Mouse (Mus musculus) liver, embryonic 13.5 days (tissue): ENCODE data around the gene Gadl1. TPM values are rescaled to one million over a fixed set of nuclear protein-coding genes. Genes with fewer than 3 reads are reported as not detected.

Experiments used
- ATAC-seq: fragments of 200-750 bp; cut with Nextera tagmentation; 2 replicates; pipeline ENCODE4 v1.8.0; 2017; ENCODE audit warnings: low read depth, mild to moderate bottlenecking, moderate number of reproducible peaks, moderate library complexity
- DNase-seq: peaks from one replicate; pipeline ENCODE4 v3.0.0; 2022
- H3K27ac ChIP-seq: fragments of 300-500 bp; sonication (generic); 2 replicates; pipeline ENCODE4 v1.5.1; 2015; ENCODE audit warnings: moderate library complexity, mild to moderate bottlenecking, inconsistent platforms
- H3K27me3 ChIP-seq: fragments of 300-500 bp; sonication (generic); 2 replicates; pipeline ENCODE4 v1.6.1; 2015; ENCODE audit warnings: mild to moderate bottlenecking, inconsistent platforms
- H3K36me3 ChIP-seq: fragments of 300-500 bp; sonication (generic); 2 replicates; pipeline ENCODE4 v1.6.1; 2015; ENCODE audit warnings: mild to moderate bottlenecking, inconsistent platforms
- H3K4me1 ChIP-seq: fragments of 300-500 bp; sonication (generic); replicated peaks from 2 replicates; pipeline ENCODE4 v1.6.1; 2015; ENCODE audit warnings: inconsistent platforms
- H3K4me2 ChIP-seq: fragments of 300-500 bp; sonication (generic); 2 replicates; pipeline ENCODE4 v1.6.1; 2015; ENCODE audit warnings: inconsistent platforms, mild to moderate bottlenecking, moderate library complexity
- H3K4me3 ChIP-seq: fragments of 300-500 bp; sonication (generic); replicated peaks from 2 replicates; pipeline ENCODE4 v1.5.1; 2015; ENCODE audit warnings: mild to moderate bottlenecking, inconsistent platforms
- H3K9ac ChIP-seq: fragments of 300-500 bp; sonication (generic); 2 replicates; pipeline ENCODE4 v1.6.1; 2015; ENCODE audit warnings: mild to moderate bottlenecking, inconsistent platforms
- H3K9me3 ChIP-seq: fragments of 300-500 bp; sonication (generic); replicated peaks from 2 replicates; pipeline ENCODE4 v1.6.1; 2016; ENCODE audit warnings: inconsistent platforms
- WGBS: fragments of 180-500 bp; shearing (Covaris S2); methylation state at CpG from one replicate; pipeline ENCODE4 v1.1.7; 2015; ENCODE audit not compliant: insufficient replicate concordance; 5-methylcytosine and 5-hydroxymethylcytosine counted together
- polyA plus RNA-seq: library from polyadenylated mRNA; unstranded; fragments of >200 nt; fragmentation: Nextera tagmentation; extraction: Ambion mirVana; gene quantifications from 2 replicates; pipeline ENCODE4 v1.2.1, GENCODE M21; 2015

Gene Gadl1
- polyA plus RNA-seq, 1 experiment from 2014 or later = 0.39 TPM

DNA sequence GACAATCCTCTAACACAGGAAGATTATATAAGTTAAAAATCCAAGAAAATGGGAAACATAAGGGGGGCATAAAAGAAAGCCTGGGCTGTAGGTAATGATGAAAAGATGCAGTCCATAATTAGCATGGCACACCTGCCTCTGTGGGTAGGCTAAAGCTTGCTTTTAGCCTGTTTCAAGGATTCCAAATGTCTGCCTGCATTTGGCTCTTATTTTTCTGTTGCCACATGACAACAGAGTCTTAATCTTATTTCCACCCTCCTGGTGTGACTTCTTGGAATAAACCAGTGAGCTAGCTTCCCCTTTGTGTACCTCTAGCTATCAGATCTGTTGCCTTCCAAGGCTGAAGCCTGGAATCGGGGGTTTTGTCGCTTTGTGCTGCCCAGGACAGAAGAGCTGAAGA, 69.2 kb downstream of the Gadl1 start:
- DNase-seq (no peak), ATAC-seq (no peak)
- 51% methylated on average over 2 of the region's 2 CpGs for WGBS
- Histone ChIP-seq H3K27me3 (no peaks in the 10 kb centered on the region), H3K4me2 (no peak overlapping the region), H3K27ac (no peak overlapping the region), H3K9me3 (0 out of 2 replicates have a peak, but pooled peaks cover 2% of the 10 kb centered on the region), H3K4me3 (no peak overlapping the region), H3K4me1 (no peaks in the 10 kb centered on the region), H3K36me3 (no peaks in the 10 kb centered on the region), H3K9ac (no peak overlapping the region)

DNA sequence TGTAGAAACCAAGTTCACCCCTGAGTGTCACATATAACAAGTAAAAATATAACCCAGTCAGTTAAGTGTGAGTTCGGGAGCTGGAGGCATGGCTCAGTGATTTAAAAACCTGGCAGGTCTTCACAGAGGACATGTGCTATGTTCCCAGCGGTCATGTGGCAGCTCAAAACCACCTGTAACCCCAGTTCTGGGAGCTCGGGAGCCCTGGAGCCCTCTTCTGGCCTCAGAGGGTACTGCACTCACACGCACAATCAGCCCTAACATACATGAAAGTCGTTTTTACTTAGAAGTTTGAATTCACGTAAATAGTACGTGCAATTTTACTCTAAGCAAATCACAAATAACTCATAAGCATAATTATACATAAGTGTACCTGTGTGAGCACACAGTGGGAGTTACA, 81.4 kb downstream of the Gadl1 start:
- no peak overlapping the region for H3K4me3 ChIP-seq
- no peaks in the 10 kb centered on the region for H3K36me3 ChIP-seq
- ATAC-seq = no peak
- no peak overlapping the region for H3K9ac ChIP-seq
- no peak overlapping the region for H3K27ac ChIP-seq
- H3K27me3 ChIP-seq = no peaks in the 10 kb centered on the region
- no peaks in the 10 kb centered on the region for H3K9me3 ChIP-seq
- DNase-seq = no peak
- WGBS = 66% methylated on average over 7 of the region's 7 CpGs
- H3K4me1 ChIP-seq = no peaks in the 10 kb centered on the region
- no peak overlapping the region for H3K4me2 ChIP-seq

DNA sequence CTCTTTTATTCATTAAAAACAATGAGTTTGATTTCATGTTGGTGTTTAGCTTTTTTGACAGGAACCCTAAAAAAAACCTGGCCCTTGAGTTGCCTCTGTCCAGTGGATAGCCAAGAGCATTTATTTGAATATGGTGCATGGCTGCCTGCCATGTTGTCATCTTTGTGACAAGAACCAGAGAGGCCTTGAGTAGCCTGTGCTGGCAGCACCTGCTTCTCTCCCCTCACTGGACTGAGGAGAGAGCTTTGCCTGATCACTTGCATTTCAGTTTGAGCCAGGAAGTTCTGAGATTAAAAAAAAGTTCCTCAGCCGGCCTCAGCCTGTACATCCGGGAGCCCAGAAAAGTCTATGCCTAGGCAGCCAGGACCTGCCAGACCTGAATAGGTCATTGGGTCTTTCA, 85.5 kb downstream of the Gadl1 start:
- H3K9me3 ChIP-seq = no peaks in the 10 kb centered on the region
- H3K4me1 ChIP-seq = no peaks in the 10 kb centered on the region
- WGBS = 47% methylated on average over 2 of the region's 2 CpGs
- H3K4me3 ChIP-seq = no peak overlapping the region
- H3K4me2 ChIP-seq = no peak overlapping the region
- H3K27ac ChIP-seq = no peak overlapping the region
- H3K36me3 ChIP-seq = no peaks in the 10 kb centered on the region
- no peak for ATAC-seq
- DNase-seq = no peak
- H3K9ac ChIP-seq = no peak overlapping the region
- H3K27me3 ChIP-seq = no peaks in the 10 kb centered on the region

DNA sequence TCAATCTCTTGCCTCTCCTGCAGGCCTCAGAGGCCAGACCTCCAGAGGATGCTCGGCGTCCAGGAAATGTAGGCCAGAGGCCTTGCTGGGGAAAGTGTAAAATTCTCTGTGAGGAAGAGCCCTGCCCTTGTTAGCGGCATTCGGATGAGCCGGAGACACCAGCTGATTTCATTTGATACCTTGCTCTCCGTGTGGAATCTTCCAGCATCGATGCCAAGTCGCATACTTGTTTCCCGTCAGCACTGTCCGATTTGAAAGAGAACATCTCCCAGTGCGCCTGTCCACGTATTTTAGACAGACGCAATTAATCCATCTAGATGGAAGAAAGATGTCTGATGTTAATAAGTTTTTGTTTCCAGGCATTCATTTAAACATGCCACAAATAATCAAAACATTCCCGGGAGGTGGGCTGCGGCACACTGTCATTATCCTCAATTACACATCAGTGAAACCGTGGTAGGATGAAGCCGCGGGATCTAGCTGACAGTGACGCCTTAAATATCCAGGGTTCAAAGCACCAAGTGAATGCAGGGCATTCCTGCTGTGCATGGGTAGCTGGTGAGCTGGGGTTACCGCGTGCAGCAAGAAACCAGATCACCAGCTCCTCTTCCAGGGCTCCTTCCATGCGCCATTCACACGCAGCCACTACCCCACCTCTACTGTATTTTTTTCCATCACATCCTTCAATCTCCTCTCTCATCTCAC, 86.8 kb downstream of the Gadl1 start:
- Histone ChIP-seq H3K27ac (no peak overlapping the region), H3K4me2 (no peak overlapping the region), H3K9ac (no peak overlapping the region), H3K27me3 (no peaks in the 10 kb centered on the region), H3K36me3 (no peaks in the 10 kb centered on the region), H3K4me3 (no peak overlapping the region), H3K9me3 (no peaks in the 10 kb centered on the region), H3K4me1 (no peaks in the 10 kb centered on the region)
- ATAC-seq (no peak), DNase-seq (no peak)
- WGBS = 79% methylated on average over 23 of the region's 23 CpGs

DNA sequence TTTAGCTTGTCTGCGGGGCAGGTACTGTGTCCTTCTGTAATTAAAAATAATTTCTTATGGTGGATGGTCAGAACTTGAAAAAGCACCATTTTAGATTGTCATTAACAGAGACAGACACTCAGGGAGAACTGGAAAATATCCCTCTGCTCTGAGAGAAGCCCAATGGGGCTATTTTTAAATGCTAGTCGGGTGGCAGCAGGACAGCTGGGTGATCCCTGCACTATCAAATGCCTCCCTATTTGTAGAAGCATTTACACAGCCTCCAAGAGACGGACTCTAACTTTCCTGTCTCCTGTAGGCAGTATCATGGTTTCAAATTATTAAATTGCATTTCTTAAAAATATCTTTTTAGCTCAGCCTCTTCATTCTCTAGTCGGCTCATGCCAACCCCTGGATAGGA, 89.1 kb downstream of the Gadl1 start:
- Histone ChIP-seq H3K4me3 (no peak overlapping the region), H3K36me3 (no peaks in the 10 kb centered on the region), H3K27me3 (no peaks in the 10 kb centered on the region), H3K27ac (no peak overlapping the region), H3K9ac (no peak overlapping the region), H3K4me1 (no peaks in the 10 kb centered on the region), H3K9me3 (no peaks in the 10 kb centered on the region), H3K4me2 (no peak overlapping the region)
- no peak for DNase-seq
- 59% methylated on average over 4 of the region's 4 CpGs for WGBS
- no peak for ATAC-seq

DNA sequence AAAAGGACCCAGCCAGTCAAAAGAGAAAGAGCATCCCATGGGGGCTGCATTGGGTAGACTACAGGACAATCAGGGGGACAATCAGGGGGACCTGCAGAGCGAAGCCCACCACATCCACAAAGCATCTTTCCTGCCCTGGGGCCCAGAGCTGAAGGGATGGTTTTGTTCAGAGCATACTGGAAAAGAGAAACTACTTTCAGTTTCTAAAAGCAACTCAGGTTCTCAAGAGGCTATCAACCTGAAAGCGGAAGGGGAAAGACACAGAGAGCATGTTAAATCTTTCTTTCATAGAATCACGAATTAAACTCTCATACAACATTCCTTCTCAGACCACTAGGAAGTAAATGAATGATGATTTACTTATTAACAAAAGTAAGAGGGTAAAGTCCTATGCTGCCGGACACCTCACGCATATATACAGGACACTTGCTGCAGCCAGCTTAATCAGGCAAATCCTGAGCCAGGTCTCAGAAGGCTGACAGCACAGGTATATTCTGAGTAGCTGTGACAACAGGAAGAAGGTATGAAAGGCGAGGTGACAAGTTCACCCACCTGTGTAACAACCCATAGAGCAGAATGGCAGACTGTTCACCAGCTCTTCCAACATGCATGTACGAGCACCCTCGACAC, 90.2 kb downstream of the Gadl1 start:
- H3K4me3 ChIP-seq = no peak overlapping the region
- no peaks in the 10 kb centered on the region for H3K4me1 ChIP-seq
- ATAC-seq = no peak
- H3K27ac ChIP-seq = no peak overlapping the region
- no peaks in the 10 kb centered on the region for H3K9me3 ChIP-seq
- H3K27me3 ChIP-seq = no peaks in the 10 kb centered on the region
- WGBS = 65% methylated on average over 8 of the region's 8 CpGs
- DNase-seq = no peak
- no peak overlapping the region for H3K4me2 ChIP-seq
- no peaks in the 10 kb centered on the region for H3K36me3 ChIP-seq
- H3K9ac ChIP-seq = no peak overlapping the region

DNA sequence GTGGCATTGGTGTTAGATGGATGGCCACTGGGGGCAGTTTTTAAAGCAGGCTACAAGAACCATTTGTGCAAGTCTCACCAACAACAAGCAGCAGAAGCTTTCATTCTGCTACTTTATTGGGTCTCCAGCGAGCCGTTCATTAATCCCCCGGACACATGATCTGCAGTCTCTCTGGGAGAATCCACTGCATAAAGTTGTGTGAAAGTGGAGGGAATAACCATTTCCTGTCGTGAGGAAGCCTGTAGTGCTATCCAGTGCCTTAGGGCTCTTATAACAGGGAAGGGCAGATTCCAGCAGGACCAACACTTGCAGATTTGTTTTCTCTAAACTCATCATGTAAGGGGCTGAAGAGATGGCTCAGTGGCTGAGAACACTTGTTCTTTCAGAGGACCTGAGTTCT, 104.7 kb downstream of the Gadl1 start:
- no peak overlapping the region for H3K4me3 ChIP-seq
- no peaks in the 10 kb centered on the region for H3K4me1 ChIP-seq
- no peak overlapping the region for H3K4me2 ChIP-seq
- ATAC-seq = no peak
- 73% methylated on average over 4 of the region's 4 CpGs for WGBS
- H3K27ac ChIP-seq = no peak overlapping the region
- 0 out of 2 replicates have a peak, but pooled peaks cover 3% of the 10 kb centered on the region for H3K9me3 ChIP-seq
- H3K9ac ChIP-seq = no peak overlapping the region
- DNase-seq = no peak
- no peaks in the 10 kb centered on the region for H3K27me3 ChIP-seq
- no peaks in the 10 kb centered on the region for H3K36me3 ChIP-seq

DNA sequence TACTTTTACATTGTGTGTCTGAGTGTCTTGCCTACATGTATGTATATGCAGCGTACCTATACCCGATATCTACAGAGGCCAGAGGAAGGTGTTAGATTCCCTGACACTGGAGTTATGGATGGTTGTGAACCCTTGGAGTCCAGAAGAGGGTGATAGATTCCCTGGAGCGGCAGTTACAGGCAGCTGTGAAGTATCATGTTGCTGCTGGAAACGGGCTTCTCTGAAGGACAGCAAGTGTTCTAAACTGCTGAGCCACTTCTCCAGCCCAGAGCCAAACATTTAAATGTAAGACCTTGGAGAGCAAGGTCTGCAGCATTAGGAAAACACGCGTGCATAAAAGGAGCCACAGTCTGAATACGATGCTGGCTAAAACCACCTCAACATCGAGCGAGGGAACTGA, 107.0 kb downstream of the Gadl1 start:
- no peaks in the 10 kb centered on the region for H3K36me3 ChIP-seq
- no peak overlapping the region for H3K4me2 ChIP-seq
- no peak overlapping the region for H3K4me3 ChIP-seq
- DNase-seq = no peak
- H3K27me3 ChIP-seq = no peaks in the 10 kb centered on the region
- H3K9ac ChIP-seq = no peak overlapping the region
- H3K27ac ChIP-seq = no peak overlapping the region
- WGBS = 70% methylated on average over 9 of the region's 9 CpGs
- H3K9me3 ChIP-seq = 0 out of 2 replicates have a peak, but pooled peaks cover 3% of the 10 kb centered on the region
- ATAC-seq = no peak
- H3K4me1 ChIP-seq = no peaks in the 10 kb centered on the region

DNA sequence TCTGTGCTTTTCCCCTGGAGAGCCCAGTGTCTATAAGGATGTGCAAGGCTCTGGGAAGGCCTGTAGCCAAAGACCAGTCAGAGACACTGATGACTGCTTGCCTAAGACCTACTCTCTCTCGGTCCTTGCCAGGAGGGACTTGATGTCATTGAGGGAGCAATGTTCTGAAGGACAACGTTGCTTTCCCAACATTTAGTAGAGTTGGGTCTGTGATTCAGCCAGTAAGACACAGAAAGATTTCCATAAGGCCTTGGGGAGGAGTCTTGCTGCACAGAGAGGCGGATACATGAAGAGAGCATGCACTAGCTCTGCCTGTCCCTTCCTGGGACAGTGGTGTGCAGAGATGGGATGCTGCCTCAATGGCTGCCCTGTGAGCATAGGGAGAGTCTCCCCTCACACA, 107.8 kb downstream of the Gadl1 start:
- no peaks in the 10 kb centered on the region for H3K27me3 ChIP-seq
- H3K36me3 ChIP-seq = no peaks in the 10 kb centered on the region
- WGBS = 63% methylated on average over 3 of the region's 3 CpGs
- H3K4me2 ChIP-seq = no peak overlapping the region
- H3K27ac ChIP-seq = no peak overlapping the region
- ATAC-seq (no peak), DNase-seq (no peak)
- no peaks in the 10 kb centered on the region for H3K4me1 ChIP-seq
- H3K4me3 ChIP-seq = no peak overlapping the region
- 0 out of 2 replicates have a peak, but pooled peaks cover 3% of the 10 kb centered on the region for H3K9me3 ChIP-seq
- no peak overlapping the region for H3K9ac ChIP-seq

DNA sequence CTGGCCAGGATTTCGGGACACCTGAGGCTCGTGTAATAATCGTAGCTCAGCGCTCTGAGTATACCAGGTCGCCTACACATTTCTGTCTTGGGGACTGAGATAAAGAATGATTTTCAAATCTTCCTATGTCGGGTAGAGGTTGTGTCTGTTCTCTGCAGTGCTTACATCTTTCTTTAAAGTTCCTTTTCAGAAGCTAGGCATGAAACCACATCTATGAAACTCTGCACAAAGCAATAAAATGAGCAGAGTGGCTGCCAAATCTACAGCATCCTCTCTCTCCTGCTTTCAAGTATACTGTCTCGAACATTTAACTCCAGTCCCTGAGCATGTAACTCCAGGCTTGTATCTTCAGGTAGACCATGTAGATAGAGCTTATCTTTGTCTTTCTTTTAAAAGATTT, 109.3 kb downstream of the Gadl1 start:
- no peaks in the 10 kb centered on the region for H3K36me3 ChIP-seq
- 67% methylated on average over 7 of the region's 7 CpGs for WGBS
- no peaks in the 10 kb centered on the region for H3K4me1 ChIP-seq
- no peak overlapping the region for H3K9ac ChIP-seq
- H3K27ac ChIP-seq = no peak overlapping the region
- H3K27me3 ChIP-seq = no peaks in the 10 kb centered on the region
- ATAC-seq (no peak), DNase-seq (no peak)
- H3K9me3 ChIP-seq = 0 out of 2 replicates have a peak, but pooled peaks cover 3% of the 10 kb centered on the region
- H3K4me3 ChIP-seq = no peak overlapping the region
- H3K4me2 ChIP-seq = no peak overlapping the region

DNA sequence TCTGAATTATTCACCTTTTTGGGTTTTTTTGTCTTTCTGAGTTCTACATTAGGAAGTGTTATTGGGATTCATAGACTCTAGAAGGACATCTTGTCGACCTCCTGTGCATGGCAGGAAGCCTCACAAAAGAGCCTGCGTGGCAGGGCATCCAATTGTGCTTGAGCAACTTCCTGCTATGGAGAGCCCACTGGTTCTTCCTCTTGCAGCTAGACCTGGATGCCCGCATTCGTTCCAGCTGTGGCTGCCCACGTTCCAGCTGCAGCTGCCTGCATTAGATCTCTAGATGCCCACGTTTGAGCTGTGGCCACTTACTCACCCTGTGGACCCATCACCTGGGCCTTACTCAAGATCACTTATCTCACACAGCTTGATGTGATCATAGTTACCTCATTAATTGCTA, 116.1 kb downstream of the Gadl1 start:
- Histone ChIP-seq H3K36me3 (no peaks in the 10 kb centered on the region), H3K27me3 (no peaks in the 10 kb centered on the region), H3K27ac (no peak overlapping the region), H3K4me3 (no peak overlapping the region), H3K9me3 (no peaks in the 10 kb centered on the region), H3K4me1 (no peaks in the 10 kb centered on the region), H3K9ac (no peak overlapping the region), H3K4me2 (no peak overlapping the region)
- no peak for DNase-seq
- ATAC-seq = no peak
- 47% methylated on average over 6 of the region's 6 CpGs for WGBS

DNA sequence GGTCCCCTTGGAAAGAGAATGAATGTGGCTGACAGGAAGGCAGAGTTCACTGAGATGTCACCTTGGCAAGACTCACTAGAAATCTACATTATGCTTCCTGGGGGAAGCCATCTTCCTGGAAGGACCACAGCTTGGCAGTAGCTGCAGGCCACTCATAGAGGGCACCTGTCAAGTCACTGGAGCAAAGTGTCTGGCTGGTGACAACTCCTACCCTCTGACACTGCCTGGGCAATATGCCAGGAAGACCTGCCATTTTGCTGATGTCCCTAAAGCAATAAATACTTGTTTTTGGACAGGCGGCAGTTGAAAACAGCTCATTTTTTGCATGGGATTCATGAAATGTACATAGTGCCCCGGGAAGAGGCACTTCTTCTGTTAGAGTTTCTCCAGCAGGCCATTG, 119.8 kb downstream of the Gadl1 start:
- H3K27me3 ChIP-seq = no peaks in the 10 kb centered on the region
- ATAC-seq = no peak
- H3K27ac ChIP-seq = no peak overlapping the region
- no peak overlapping the region for H3K4me2 ChIP-seq
- no peaks in the 10 kb centered on the region for H3K36me3 ChIP-seq
- no peaks in the 10 kb centered on the region for H3K9me3 ChIP-seq
- no peak overlapping the region for H3K9ac ChIP-seq
- no peak overlapping the region for H3K4me3 ChIP-seq
- 78% methylated on average over 2 of the region's 2 CpGs for WGBS
- DNase-seq = no peak
- H3K4me1 ChIP-seq = no peaks in the 10 kb centered on the region
